Mouse (Mus musculus): ENCODE data around the gene Sec1. TPM values are rescaled to one million over a fixed set of nuclear protein-coding genes. Genes with fewer than 3 reads are reported as not detected.
A peak's percentile ranks its signal among the peaks of the same experiment; 100 is the strongest.

Gene Sec1
- total RNA-seq, 1 experiment: 4.5 TPM

GRCm38 (mm10) chr7:45715090-45715708, 21.0 kb upstream of the Sec1 start, which contains the start of gene Rpl18:
Gene Rpl18, plus strand, starts transcription at chr7:45715457.
- TF ChIP-seq MAFK (IDR thresholded peaks at IDR 0.05; ENCODE audit: insufficient read depth, low read depth, low read length): no peak
- TF ChIP-seq ZC3H11A (IDR thresholded peaks at IDR 0.05; ENCODE audit: borderline replicate concordance, low read depth, low read length): no peak
- peak; percentile 58; the same call in 1 of the 2 replicates for TF ChIP-seq CHD2 (IDR thresholded peaks at IDR 0.05; ENCODE audit: low read depth, low read length)
- TF ChIP-seq ZNF384 (IDR thresholded peaks at IDR 0.05; ENCODE audit: low read depth, low read length): no peak
- peak; percentile 87 for TF ChIP-seq HCFC1 (IDR thresholded peaks at IDR 0.05; ENCODE audit: borderline replicate concordance, insufficient read depth, low read length)
- H3K36me3 ChIP-seq (ENCODE audit: control insufficient read depth, insufficient read depth, low read length, poor library complexity, severe bottlenecking): peaks cover 47% of the 10 kb centered on the region
- H3K4me3 ChIP-seq (ENCODE audit: insufficient read depth in 1 of 2, low read depth in 1 of 2, low read length in 2 of 2, poor library complexity in 1 of 2, severe bottlenecking in 1 of 2): peak within 1 kb of the TSS; percentile 76 to 95
- peak within 1 kb of the TSS; percentile 40; the same call in 1 of the 2 replicates for H3K27ac ChIP-seq (ENCODE audit: insufficient read depth, low read depth, low read length, poor library complexity, severe bottlenecking)
- H3K4me1 ChIP-seq (ENCODE audit: control insufficient read depth in 2 of 2, insufficient read depth in 2 of 2, low read length in 2 of 2, poor library complexity in 1 of 2): peaks cover 0 to 26% of the 10 kb centered on the region in 2 experiments; a peak in 2 of 4 replicates
- in situ Hi-C loops (cut with MboI; ENCODE audit: low sequenced_read_pairs in 2 of 2, unreplicated experiment in 2 of 2): no loop called here
- no peaks in the 10 kb centered on the region for H3K9me3 ChIP-seq (ENCODE audit: control insufficient read depth, insufficient read depth, low read depth, low read length)
- peak within 1 kb of the TSS; percentile 75 for H3K9ac ChIP-seq (ENCODE audit: insufficient read depth, low read depth, low read length, poor library complexity, severe bottlenecking)
- DNase-seq (ENCODE audit: low read depth, low spot score): peak; percentile 94

- peak overlapping the region; percentile 75 for H3K9ac ChIP-seq (ENCODE audit: insufficient read depth, low read depth, low read length, poor library complexity, severe bottlenecking)
- H3K4me1 ChIP-seq (ENCODE audit: control insufficient read depth in 2 of 2, insufficient read depth in 2 of 2, low read length in 2 of 2, poor library complexity in 1 of 2): peaks cover 0 to 25% of the 10 kb centered on the region in 2 experiments; a peak in 2 of 4 replicates
- H3K27ac ChIP-seq (ENCODE audit: insufficient read depth, low read depth, low read length, poor library complexity, severe bottlenecking): peak overlapping the region; percentile 40; the same call in 1 of the 2 replicates
- TF ChIP-seq CHD2 (IDR thresholded peaks at IDR 0.05; ENCODE audit: low read depth, low read length) (no peak), ZC3H11A (IDR thresholded peaks at IDR 0.05; ENCODE audit: borderline replicate concordance, low read depth, low read length) (no peak), HCFC1 (IDR thresholded peaks at IDR 0.05; ENCODE audit: borderline replicate concordance, insufficient read depth, low read length) (no peak), ZNF384 (IDR thresholded peaks at IDR 0.05; ENCODE audit: low read depth, low read length) (no peak), MAFK (IDR thresholded peaks at IDR 0.05; ENCODE audit: insufficient read depth, low read depth, low read length) (no peak)
- peak overlapping the region; percentile 76 to 95 for H3K4me3 ChIP-seq (ENCODE audit: insufficient read depth in 1 of 2, low read depth in 1 of 2, low read length in 2 of 2, poor library complexity in 1 of 2, severe bottlenecking in 1 of 2)
- peaks cover 43% of the 10 kb centered on the region for H3K36me3 ChIP-seq (ENCODE audit: control insufficient read depth, insufficient read depth, low read length, poor library complexity, severe bottlenecking)
- H3K9me3 ChIP-seq (ENCODE audit: control insufficient read depth, insufficient read depth, low read depth, low read length): no peaks in the 10 kb centered on the region
- in situ Hi-C loops (cut with MboI; ENCODE audit: low sequenced_read_pairs in 2 of 2, unreplicated experiment in 2 of 2): no loop called here
- no peak for DNase-seq (ENCODE audit: low read depth, low spot score)
Measured at GRCm38 (mm10) chr7:45714630-45715089, 20.5 kb upstream of the Sec1 start.

GRCm38 (mm10) chr7:45713881-45714520, 19.8 kb upstream of the Sec1 start:
- Histone ChIP-seq H3K4me3 (ENCODE audit: insufficient read depth in 1 of 2, low read depth in 1 of 2, low read length in 2 of 2, poor library complexity in 1 of 2, severe bottlenecking in 1 of 2) (peak overlapping the region in 1 of 2 experiments; percentile 76; a peak in 1 of 4 replicates), H3K9me3 (ENCODE audit: control insufficient read depth, insufficient read depth, low read depth, low read length) (no peaks in the 10 kb centered on the region), H3K9ac (ENCODE audit: insufficient read depth, low read depth, low read length, poor library complexity, severe bottlenecking) (no peak overlapping the region; the same call in 1 of the 2 replicates), H3K36me3 (ENCODE audit: control insufficient read depth, insufficient read depth, low read length, poor library complexity, severe bottlenecking) (peaks cover 37% of the 10 kb centered on the region), H3K4me1 (ENCODE audit: control insufficient read depth in 2 of 2, insufficient read depth in 2 of 2, low read length in 2 of 2, poor library complexity in 1 of 2) (peaks cover 0 to 25% of the 10 kb centered on the region in 2 experiments; a peak in 2 of 4 replicates), H3K27ac (ENCODE audit: insufficient read depth, low read depth, low read length, poor library complexity, severe bottlenecking) (no peak overlapping the region)
- no peak for DNase-seq (ENCODE audit: low read depth, low spot score)
- in situ Hi-C loops (cut with MboI; ENCODE audit: low sequenced_read_pairs in 2 of 2, unreplicated experiment in 2 of 2): no loop called here
- no peak for TF ChIP-seq CHD2 (IDR thresholded peaks at IDR 0.05; ENCODE audit: low read depth, low read length)
- TF ChIP-seq ZC3H11A (IDR thresholded peaks at IDR 0.05; ENCODE audit: borderline replicate concordance, low read depth, low read length): no peak
- no peak for TF ChIP-seq MAFK (IDR thresholded peaks at IDR 0.05; ENCODE audit: insufficient read depth, low read depth, low read length)
- no peak for TF ChIP-seq HCFC1 (IDR thresholded peaks at IDR 0.05; ENCODE audit: borderline replicate concordance, insufficient read depth, low read length)
- TF ChIP-seq ZNF384 (IDR thresholded peaks at IDR 0.05; ENCODE audit: low read depth, low read length): no peak

- Histone ChIP-seq H3K9ac (ENCODE audit: insufficient read depth, low read depth, low read length, poor library complexity, severe bottlenecking) (no peak overlapping the region), H3K27ac (ENCODE audit: insufficient read depth, low read depth, low read length, poor library complexity, severe bottlenecking) (no peak overlapping the region), H3K4me1 (ENCODE audit: control insufficient read depth in 2 of 2, insufficient read depth in 2 of 2, low read length in 2 of 2, poor library complexity in 1 of 2) (peaks cover 0 to 28% of the 10 kb centered on the region in 2 experiments; a peak in 2 of 4 replicates), H3K9me3 (ENCODE audit: control insufficient read depth, insufficient read depth, low read depth, low read length) (no peaks in the 10 kb centered on the region), H3K4me3 (ENCODE audit: insufficient read depth in 1 of 2, low read depth in 1 of 2, low read length in 2 of 2, poor library complexity in 1 of 2, severe bottlenecking in 1 of 2) (no peak overlapping the region), H3K36me3 (ENCODE audit: control insufficient read depth, insufficient read depth, low read length, poor library complexity, severe bottlenecking) (peaks cover 31% of the 10 kb centered on the region)
- in situ Hi-C loops (cut with MboI; ENCODE audit: low sequenced_read_pairs in 2 of 2, unreplicated experiment in 2 of 2): no loop called here
- no peak for DNase-seq (ENCODE audit: low read depth, low spot score)
- no peak for TF ChIP-seq MAFK (IDR thresholded peaks at IDR 0.05; ENCODE audit: insufficient read depth, low read depth, low read length)
- TF ChIP-seq CHD2 (IDR thresholded peaks at IDR 0.05; ENCODE audit: low read depth, low read length): no peak
- TF ChIP-seq ZC3H11A (IDR thresholded peaks at IDR 0.05; ENCODE audit: borderline replicate concordance, low read depth, low read length): no peak
- TF ChIP-seq ZNF384 (IDR thresholded peaks at IDR 0.05; ENCODE audit: low read depth, low read length): no peak
- no peak for TF ChIP-seq HCFC1 (IDR thresholded peaks at IDR 0.05; ENCODE audit: borderline replicate concordance, insufficient read depth, low read length)
Measured at GRCm38 (mm10) chr7:45713396-45713795, 19.2 kb upstream of the Sec1 start.
